Mouse (Mus musculus): ENCODE measurements around the gene Fut8. TPM values are rescaled to one million over a fixed set of nuclear protein-coding genes. Genes with fewer than 3 reads are reported as not detected.
A peak's percentile ranks its signal among the peaks of the same experiment; 100 is the strongest.

The Fut8 gene
- polyA plus RNA-seq, 1 experiment from 2014 or later, result 27.7 TPM

DNA sequence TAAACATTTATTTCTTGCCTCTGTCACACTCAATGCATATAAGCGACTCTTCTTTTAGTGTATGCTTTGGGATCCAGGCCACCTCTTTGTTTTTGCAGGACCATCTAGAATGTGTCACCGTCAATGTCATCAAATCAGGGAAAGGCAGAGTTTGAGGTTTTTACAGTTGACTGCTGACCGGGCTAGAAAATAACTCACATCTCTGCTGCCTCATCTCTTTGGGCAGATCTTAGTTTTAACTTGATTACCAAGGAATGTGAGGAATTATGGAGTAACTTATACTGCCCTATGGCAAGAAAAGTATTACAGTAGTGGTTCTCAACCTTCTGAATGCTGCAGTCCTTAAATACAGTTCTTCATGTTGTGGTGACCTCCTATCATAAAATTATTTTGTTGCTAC lies 12.2 kb upstream of the Fut8 start:
- DNase-seq (ENCODE audit: low spot score) (no peak), ATAC-seq (replicated peaks; ENCODE audit: insufficient number of reproducible peaks, low FRiP score, low TSS enrichment, low read depth) (no peak)
- Histone ChIP-seq H3K9ac (replicated peaks; ENCODE audit: low read length) (no peak overlapping the region), H3K36me3 (replicated peaks; ENCODE audit: control insufficient read depth, insufficient read depth, low read depth, low read length) (no peaks in the 10 kb centered on the region), H3K9me3 (replicated peaks; ENCODE audit: control insufficient read depth, low read length) (no peaks in the 10 kb centered on the region), H3K4me2 (ENCODE audit: low read depth, low read length) (no peak overlapping the region), H3K27me3 (ENCODE audit: control insufficient read depth, insufficient read depth, low read length) (no peaks in the 10 kb centered on the region), H3K27ac (replicated peaks; ENCODE audit: low read depth, low read length) (no peak overlapping the region), H3K4me1 (ENCODE audit: control insufficient read depth, insufficient read depth, low read length) (no peaks in the 10 kb centered on the region), H3K4me3 (ENCODE audit: low read depth, low read length) (no peak overlapping the region)
- 77% methylated on average over 3 of the region's 3 CpGs for WGBS

DNA sequence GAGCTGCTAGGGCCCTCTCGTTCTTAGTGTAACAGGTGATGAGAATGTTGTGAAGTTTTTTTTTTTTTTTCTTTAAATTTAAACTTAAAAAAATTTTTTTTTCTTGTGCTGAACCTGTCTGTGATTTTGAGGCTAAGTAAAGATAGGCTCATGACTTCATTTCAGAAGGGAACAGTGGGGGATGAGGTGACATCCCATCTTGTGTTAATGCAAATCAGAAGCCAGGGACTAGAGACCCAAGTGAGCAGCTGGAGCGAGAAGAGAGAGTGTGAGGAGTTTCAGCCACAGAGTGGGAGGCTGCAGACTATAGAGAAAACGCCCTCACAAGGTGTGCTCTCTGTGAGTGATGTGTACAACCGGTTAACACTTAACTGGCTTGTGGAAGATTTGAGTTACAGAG lies 2.0 kb upstream of the Fut8 start:
- H3K36me3 ChIP-seq (replicated peaks; ENCODE audit: control insufficient read depth, insufficient read depth, low read depth, low read length), result no peaks in the 10 kb centered on the region
- no peaks in the 10 kb centered on the region for H3K27me3 ChIP-seq (ENCODE audit: control insufficient read depth, insufficient read depth, low read length)
- no peaks in the 10 kb centered on the region; the same call in 1 of the 2 replicates for H3K4me1 ChIP-seq (ENCODE audit: control insufficient read depth, insufficient read depth, low read length)
- no peak overlapping the region for H3K4me2 ChIP-seq (ENCODE audit: low read depth, low read length)
- 58% methylated on average over 4 of the region's 4 CpGs for WGBS
- no peak overlapping the region for H3K4me3 ChIP-seq (ENCODE audit: low read depth, low read length)
- no peak overlapping the region for H3K27ac ChIP-seq (replicated peaks; ENCODE audit: low read depth, low read length)
- DNase-seq (ENCODE audit: low spot score) (no peak), ATAC-seq (replicated peaks; ENCODE audit: insufficient number of reproducible peaks, low FRiP score, low TSS enrichment, low read depth) (no peak)
- no peaks in the 10 kb centered on the region for H3K9me3 ChIP-seq (replicated peaks; ENCODE audit: control insufficient read depth, low read length)
- H3K9ac ChIP-seq (replicated peaks; ENCODE audit: low read length), result no peak overlapping the region

DNA sequence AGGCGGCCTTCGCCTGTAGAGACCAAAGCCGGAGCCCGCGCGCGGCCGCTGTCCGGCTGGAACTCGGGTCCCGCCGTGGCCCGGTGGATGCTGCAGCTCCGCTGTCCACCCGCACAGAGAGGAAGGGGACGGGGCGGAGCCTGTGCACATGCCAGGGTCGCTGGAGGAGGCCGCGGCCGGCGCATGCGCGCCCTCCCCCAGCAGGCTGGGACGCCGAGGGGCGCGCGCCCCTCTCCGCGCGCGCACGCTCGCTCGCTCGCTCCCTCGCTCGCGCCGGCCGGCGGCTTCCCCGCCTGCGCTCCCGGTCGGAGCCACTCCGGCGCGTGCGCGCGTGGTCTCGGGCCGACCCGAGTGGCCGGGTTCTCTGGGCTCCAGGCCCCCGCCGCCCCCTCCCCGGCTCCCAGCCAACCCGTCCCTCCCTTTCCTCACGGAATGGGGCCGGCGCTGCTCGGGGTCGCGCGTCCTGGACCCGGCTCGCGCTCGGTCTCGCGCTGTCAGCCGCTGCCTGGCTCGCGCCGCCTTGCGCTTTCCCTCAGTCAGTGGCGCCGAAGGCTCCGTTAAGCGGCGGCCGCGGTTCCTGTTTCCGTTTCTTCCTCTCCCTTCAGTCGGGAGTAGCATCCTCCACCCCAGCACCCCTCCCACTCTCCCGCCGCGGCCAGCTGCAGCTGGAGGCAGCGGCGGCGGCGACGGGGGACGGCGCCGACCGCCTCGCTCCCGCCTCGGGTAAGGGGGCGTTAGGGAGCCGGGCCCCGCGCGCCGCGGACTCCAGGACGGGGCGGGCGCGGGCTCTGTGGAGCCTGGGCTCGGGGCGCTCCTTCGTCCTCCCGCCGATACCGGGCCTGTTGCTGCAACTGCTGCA lies 835 bp downstream of the Fut8 start:
- Histone ChIP-seq H3K27me3 (ENCODE audit: control insufficient read depth, insufficient read depth, low read length) (no peaks in the 10 kb centered on the region), H3K9me3 (replicated peaks; ENCODE audit: control insufficient read depth, low read length) (no peaks in the 10 kb centered on the region), H3K4me3 (ENCODE audit: low read depth, low read length) (peak overlapping the region; percentile 83), H3K9ac (replicated peaks; ENCODE audit: low read length) (peak overlapping the region; percentile 90), H3K36me3 (replicated peaks; ENCODE audit: control insufficient read depth, insufficient read depth, low read depth, low read length) (no peaks in the 10 kb centered on the region), H3K4me1 (ENCODE audit: control insufficient read depth, insufficient read depth, low read length) (no peaks in the 10 kb centered on the region; the same call in 1 of the 2 replicates), H3K27ac (replicated peaks; ENCODE audit: low read depth, low read length) (peak overlapping the region; percentile 86), H3K4me2 (ENCODE audit: low read depth, low read length) (peak overlapping the region; percentile 96)
- DNase-seq (ENCODE audit: low spot score) (peak; percentile 93), ATAC-seq (replicated peaks; ENCODE audit: insufficient number of reproducible peaks, low FRiP score, low TSS enrichment, low read depth) (peak; percentile 97)
- WGBS, result under 1% methylated on average over 76 of the region's 120 CpGs

DNA sequence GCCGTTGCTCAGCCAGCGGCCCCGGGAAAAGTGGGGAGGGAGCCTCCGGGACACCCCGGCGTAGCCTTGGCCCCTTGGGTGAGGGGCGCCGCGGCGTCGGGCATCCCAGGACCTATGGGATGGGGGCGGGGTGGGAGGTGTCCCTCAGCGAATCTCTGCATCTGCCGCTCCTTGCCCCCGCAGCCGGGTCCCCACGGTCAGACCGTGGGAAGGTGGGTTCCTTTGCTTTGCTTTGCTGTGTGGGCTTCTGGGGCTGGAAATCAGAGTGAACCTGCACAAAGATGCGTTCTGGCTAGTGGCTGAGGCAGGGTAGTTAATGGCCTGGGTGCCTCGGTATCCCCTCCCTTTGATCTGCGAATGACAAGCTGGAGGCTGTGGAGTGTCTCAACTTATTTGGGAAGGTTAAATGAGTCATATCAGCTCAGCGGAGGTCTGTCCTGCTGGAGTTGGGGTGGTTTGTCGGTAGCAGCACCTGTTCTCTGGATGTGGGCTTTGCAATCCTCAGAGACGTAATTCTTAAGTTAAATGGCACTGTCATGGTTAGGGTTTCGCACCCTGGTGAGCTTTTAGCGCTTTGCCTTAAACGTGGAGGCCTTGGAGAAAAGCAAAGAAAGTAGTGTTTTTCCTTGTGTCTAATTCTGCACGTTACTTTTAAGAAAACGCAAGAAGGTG lies 1.6 kb downstream of the Fut8 start:
- Histone ChIP-seq H3K27ac (replicated peaks; ENCODE audit: low read depth, low read length) (peak overlapping the region; percentile 86), H3K4me3 (ENCODE audit: low read depth, low read length) (peak overlapping the region; percentile 83), H3K27me3 (ENCODE audit: control insufficient read depth, insufficient read depth, low read length) (no peaks in the 10 kb centered on the region), H3K9me3 (replicated peaks; ENCODE audit: control insufficient read depth, low read length) (no peaks in the 10 kb centered on the region), H3K36me3 (replicated peaks; ENCODE audit: control insufficient read depth, insufficient read depth, low read depth, low read length) (no peaks in the 10 kb centered on the region), H3K4me2 (ENCODE audit: low read depth, low read length) (peak overlapping the region; percentile 96), H3K4me1 (ENCODE audit: control insufficient read depth, insufficient read depth, low read length) (no peaks in the 10 kb centered on the region; the same call in 1 of the 2 replicates), H3K9ac (replicated peaks; ENCODE audit: low read length) (peak overlapping the region; percentile 90)
- DNase-seq (ENCODE audit: low spot score) (peak; percentile 31), ATAC-seq (replicated peaks; ENCODE audit: insufficient number of reproducible peaks, low FRiP score, low TSS enrichment, low read depth) (no peak)
- WGBS, result under 1% methylated on average over 29 of the region's 29 CpGs

DNA sequence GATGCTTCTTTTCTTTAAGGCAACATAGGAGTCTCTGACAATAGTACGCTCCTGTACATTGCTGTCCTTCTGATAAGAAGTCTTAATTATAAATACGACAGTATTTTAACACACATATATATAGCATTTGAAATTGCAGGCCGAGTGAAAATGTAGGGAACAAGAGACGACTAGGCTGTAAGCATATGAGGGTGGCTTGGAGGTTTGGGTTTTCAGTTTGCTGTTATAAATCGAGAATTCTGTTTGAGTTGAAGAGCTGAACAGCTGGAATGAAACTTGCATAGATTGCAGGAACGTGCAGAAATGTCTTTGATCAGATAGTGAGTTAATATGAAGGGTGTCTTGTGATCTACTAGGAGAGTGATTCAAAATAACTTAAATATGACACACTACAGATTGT lies 2.4 kb downstream of the Fut8 start:
- no peak overlapping the region for H3K4me3 ChIP-seq (ENCODE audit: low read depth, low read length)
- no peaks in the 10 kb centered on the region; the same call in 1 of the 2 replicates for H3K4me1 ChIP-seq (ENCODE audit: control insufficient read depth, insufficient read depth, low read length)
- ATAC-seq (replicated peaks; ENCODE audit: insufficient number of reproducible peaks, low FRiP score, low TSS enrichment, low read depth) (no peak), DNase-seq (ENCODE audit: low spot score) (no peak)
- no peaks in the 10 kb centered on the region for H3K36me3 ChIP-seq (replicated peaks; ENCODE audit: control insufficient read depth, insufficient read depth, low read depth, low read length)
- no peak overlapping the region for H3K27ac ChIP-seq (replicated peaks; ENCODE audit: low read depth, low read length)
- H3K9me3 ChIP-seq (replicated peaks; ENCODE audit: control insufficient read depth, low read length), result no peaks in the 10 kb centered on the region
- no peak overlapping the region for H3K4me2 ChIP-seq (ENCODE audit: low read depth, low read length)
- H3K9ac ChIP-seq (replicated peaks; ENCODE audit: low read length), result no peak overlapping the region
- 57% methylated on average over 6 of the region's 6 CpGs for WGBS
- no peaks in the 10 kb centered on the region for H3K27me3 ChIP-seq (ENCODE audit: control insufficient read depth, insufficient read depth, low read length)

DNA sequence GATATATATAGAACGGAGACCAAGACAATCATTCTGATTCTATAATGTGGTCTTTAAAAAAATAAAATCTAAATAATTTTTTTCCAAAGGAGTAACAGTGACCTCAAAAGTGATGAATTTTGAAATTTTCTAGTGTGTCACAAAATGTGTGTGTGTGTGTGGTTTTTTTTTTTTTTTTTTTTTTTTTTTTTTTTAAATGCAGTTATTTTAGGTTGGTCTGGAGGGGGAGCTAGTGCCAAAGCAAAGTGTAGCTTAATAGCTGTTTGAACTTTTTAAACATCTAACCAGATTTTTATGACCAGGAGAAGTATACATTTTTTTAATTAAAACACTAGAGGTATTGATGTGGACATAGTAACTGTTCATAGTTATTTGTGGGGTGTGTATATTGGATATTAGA lies 2.9 kb downstream of the Fut8 start:
- no peaks in the 10 kb centered on the region for H3K36me3 ChIP-seq (replicated peaks; ENCODE audit: control insufficient read depth, insufficient read depth, low read depth, low read length)
- H3K4me1 ChIP-seq (ENCODE audit: control insufficient read depth, insufficient read depth, low read length), result no peaks in the 10 kb centered on the region; the same call in 1 of the 2 replicates
- no peak overlapping the region for H3K4me3 ChIP-seq (ENCODE audit: low read depth, low read length)
- H3K27ac ChIP-seq (replicated peaks; ENCODE audit: low read depth, low read length), result no peak overlapping the region
- WGBS, result 79% methylated on average over 1 of the region's 1 CpGs
- peak; percentile 28 for DNase-seq (ENCODE audit: low spot score)
- no peak overlapping the region for H3K9ac ChIP-seq (replicated peaks; ENCODE audit: low read length)
- H3K27me3 ChIP-seq (ENCODE audit: control insufficient read depth, insufficient read depth, low read length), result no peaks in the 10 kb centered on the region
- H3K4me2 ChIP-seq (ENCODE audit: low read depth, low read length), result no peak overlapping the region
- H3K9me3 ChIP-seq (replicated peaks; ENCODE audit: control insufficient read depth, low read length), result no peaks in the 10 kb centered on the region
- ATAC-seq (replicated peaks; ENCODE audit: insufficient number of reproducible peaks, low FRiP score, low TSS enrichment, low read depth), result no peak

DNA sequence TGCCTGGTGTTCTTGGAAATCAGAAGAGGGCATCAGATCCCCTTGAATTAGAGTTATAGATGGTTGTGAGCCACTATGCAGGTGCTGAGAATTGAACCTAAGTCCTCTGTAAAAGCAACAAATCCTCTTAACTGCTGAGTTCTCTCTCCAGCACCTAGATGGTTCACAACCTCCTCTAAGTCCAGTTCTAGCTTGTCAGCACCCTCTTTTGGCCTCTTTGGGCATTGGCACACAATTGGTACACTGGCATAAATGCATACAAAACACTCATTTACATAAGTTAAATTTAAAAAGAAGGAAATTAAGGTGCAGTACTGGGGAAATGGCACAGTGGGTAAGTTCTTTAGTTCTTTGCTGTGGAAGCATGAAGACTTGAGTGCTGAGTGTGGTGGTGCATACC lies 24.7 kb downstream of the Fut8 start:
- Histone ChIP-seq H3K4me1 (ENCODE audit: control insufficient read depth, insufficient read depth, low read length) (no peaks in the 10 kb centered on the region), H3K4me3 (ENCODE audit: low read depth, low read length) (no peak overlapping the region), H3K4me2 (ENCODE audit: low read depth, low read length) (no peak overlapping the region), H3K27ac (replicated peaks; ENCODE audit: low read depth, low read length) (no peak overlapping the region), H3K9me3 (replicated peaks; ENCODE audit: control insufficient read depth, low read length) (no peaks in the 10 kb centered on the region), H3K27me3 (ENCODE audit: control insufficient read depth, insufficient read depth, low read length) (no peaks in the 10 kb centered on the region), H3K9ac (replicated peaks; ENCODE audit: low read length) (no peak overlapping the region), H3K36me3 (replicated peaks; ENCODE audit: control insufficient read depth, insufficient read depth, low read depth, low read length) (no peaks in the 10 kb centered on the region)
- ATAC-seq (replicated peaks; ENCODE audit: insufficient number of reproducible peaks, low FRiP score, low TSS enrichment, low read depth) (no peak), DNase-seq (ENCODE audit: low spot score) (no peak)

DNA sequence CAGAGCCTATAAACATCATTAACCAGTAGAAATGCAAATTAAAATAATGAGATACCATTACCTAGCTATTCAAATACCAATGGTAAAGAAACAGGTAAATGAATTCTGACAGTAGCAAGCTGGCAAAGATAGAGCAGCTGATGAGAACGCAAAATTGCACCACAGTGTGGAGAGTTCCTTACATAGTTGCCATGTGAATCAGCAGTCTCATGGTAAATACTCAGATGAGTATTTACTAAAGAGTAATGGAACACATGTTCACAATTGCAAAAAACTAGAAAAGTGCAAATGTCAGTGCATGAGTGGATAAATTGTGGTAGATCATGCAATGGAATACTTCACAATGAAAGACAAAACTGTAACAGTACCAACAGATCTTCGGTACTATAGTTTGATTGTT lies 25.9 kb downstream of the Fut8 start:
- DNase-seq (ENCODE audit: low spot score) (no peak), ATAC-seq (replicated peaks; ENCODE audit: insufficient number of reproducible peaks, low FRiP score, low TSS enrichment, low read depth) (no peak)
- H3K36me3 ChIP-seq (replicated peaks; ENCODE audit: control insufficient read depth, insufficient read depth, low read depth, low read length), result no peaks in the 10 kb centered on the region
- no peak overlapping the region for H3K4me3 ChIP-seq (ENCODE audit: low read depth, low read length)
- H3K9me3 ChIP-seq (replicated peaks; ENCODE audit: control insufficient read depth, low read length), result no peaks in the 10 kb centered on the region
- 93% methylated on average over 2 of the region's 2 CpGs for WGBS
- H3K9ac ChIP-seq (replicated peaks; ENCODE audit: low read length), result no peak overlapping the region
- H3K4me2 ChIP-seq (ENCODE audit: low read depth, low read length), result no peak overlapping the region
- H3K27ac ChIP-seq (replicated peaks; ENCODE audit: low read depth, low read length), result no peak overlapping the region
- no peaks in the 10 kb centered on the region for H3K4me1 ChIP-seq (ENCODE audit: control insufficient read depth, insufficient read depth, low read length)
- no peaks in the 10 kb centered on the region for H3K27me3 ChIP-seq (ENCODE audit: control insufficient read depth, insufficient read depth, low read length)
